Mouse (Mus musculus) frontal cortex, postnatal 14 days (tissue): ENCODE data around the gene Bnipl.

Source experiments
- DNase-seq, 2 experiments: peaks; one replicate each; pipeline ENCODE4 v3.0.0; 2022; ENCODE audit warnings: low spot score in 2 of 2

Gene Bnipl

DNA sequence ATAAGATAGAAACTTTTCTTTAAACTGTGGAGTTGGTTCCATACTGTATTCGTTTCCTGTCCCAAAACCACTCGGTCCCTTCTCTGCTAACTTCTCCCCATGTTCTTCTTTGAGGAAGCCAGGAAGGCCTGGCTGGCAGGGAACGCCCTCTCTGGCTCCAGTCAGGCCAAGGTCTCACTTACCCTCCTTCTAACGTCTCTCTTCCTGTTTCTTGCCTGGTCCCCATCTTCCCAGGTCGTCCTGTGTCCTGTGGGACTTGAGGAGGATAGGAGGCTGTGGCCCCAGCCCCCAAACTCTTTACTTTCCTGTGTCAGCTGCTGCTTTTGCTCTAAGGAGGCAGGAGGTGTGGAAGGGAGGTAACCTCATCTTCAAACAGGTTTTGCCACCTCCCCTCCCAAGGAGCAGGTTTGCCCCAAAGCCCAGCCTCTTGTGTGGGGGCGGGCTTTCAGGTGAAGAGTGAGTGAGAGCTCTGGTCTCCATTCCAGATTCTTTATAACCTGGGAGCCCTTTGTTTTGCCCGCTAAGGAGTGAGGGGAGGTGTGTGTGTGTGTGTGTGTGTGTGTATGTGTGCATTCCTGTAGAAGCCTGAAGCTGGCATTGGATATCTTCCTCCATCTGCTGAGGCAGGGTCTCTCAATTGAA is at the start of gene Bnipl:
TSS of gene Bnipl (minus strand) at position 411 of the 642 bp plus-strand sequence.
- no peak for DNase-seq

DNA sequence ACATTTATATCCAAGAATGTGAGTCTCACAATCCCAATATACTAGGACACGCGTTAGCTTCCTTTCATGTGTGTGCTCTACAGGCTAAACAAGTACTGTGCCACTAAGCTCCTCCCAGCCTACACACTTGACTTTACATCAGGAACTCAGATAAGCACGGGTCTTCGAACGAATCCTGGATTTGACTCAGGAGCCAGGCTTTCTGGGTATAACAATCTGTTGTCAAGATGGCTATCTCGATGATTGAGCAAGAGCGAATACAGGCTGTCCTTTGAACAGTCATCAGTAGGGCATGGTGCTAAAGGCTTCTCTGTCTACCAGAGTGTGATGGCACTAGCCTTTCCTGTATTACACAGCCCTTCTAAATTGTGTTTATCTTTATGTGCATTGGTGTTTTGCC is 47.0 kb upstream of the Bnipl start:
- no peak for DNase-seq

DNA sequence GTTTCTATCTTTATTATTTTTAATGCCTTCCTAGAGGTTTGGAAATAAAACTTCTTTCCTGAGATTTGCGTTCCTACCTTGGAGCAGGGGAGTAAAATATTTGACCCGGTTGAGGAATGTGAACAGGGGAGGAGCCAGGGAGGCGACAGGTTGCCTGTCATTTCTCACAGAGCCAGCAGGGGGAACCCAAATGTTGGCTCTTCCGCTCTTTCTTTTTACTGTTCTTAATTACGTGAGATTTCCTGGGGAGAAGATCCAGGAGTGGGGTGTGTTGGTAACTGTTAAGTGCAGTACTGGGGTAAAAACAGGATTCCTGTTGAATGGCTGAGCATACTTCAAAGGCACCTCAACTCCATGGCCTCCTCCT is 45.1 kb upstream of the Bnipl start:
- no peak for DNase-seq

DNA sequence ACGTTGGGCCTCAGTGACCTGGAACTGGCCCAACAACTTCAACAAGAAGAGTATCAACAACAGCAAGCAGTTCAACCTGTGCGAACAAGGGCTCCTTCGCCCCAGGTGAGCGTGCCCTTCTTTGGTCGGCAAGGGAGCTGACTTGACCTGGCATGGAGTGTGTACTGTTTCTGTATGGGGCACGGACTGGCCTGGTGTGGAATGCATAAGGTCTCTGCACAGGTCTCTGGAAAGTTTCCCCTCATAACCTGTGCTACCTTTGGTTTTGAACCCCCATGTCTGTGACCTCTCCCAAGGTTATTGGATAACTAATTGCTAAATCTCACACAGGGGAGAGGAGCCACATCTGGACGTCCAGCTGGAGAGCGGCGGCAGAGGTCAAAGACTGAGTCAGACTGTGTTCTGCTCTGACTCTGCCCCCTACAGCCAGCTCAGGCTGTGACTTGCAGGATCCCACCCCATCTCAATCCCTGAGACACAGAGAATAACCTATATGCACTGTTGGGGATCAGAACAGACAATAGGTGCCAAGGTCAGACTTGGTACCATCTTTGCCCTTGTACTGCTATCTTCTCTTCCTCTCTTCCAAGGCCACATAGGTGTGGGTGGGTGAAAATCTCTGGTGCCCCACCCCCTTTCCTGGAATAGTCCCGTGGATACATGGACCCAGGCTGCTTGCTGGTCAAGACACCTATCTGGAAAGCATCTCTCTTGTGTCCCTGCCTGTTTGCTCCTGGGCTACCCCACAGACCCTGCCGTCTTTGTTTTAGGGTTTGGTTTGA is 44.5 kb upstream of the Bnipl start:
- DNase-seq, result no peak

DNA sequence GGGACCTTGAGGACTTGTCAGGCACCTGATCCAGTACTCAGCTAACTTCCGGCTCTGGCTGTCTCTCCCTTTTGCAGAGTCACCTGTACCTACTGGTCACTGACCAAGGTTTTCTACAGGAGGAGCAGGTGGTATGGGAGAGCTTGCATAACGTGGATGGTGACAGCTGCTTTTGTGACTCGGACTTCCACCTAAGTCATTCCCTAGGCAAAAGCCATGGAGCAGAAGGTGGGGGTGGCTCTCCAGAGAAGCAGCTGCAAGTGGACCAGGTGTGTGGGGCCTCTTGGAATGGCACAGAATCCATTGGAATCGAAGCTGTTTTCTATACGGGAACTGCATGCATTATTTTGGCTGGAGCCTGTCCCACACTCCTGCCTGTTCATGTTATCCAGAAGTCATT is 43.7 kb upstream of the Bnipl start:
- no peak for DNase-seq

DNA sequence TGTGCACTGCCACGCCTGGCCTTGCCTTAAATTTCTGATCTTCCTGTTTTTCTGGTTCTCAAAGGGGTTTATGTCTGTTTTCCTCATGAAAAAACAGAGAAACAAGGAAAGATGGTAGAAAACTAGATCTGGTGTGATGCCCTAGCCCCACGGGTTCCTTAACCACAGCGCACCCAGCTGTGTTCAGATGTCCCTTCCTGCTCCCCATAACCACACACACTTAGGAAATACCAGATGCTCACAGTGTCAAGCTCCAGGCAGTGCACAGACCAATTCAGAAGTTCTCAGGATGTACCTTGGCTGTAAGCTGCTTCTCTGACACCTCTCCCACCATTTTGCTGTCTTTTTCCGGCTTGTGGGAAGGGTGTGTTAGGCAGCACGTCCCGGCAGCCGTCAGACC is 43.3 kb upstream of the Bnipl start:
- DNase-seq, result no peak

DNA sequence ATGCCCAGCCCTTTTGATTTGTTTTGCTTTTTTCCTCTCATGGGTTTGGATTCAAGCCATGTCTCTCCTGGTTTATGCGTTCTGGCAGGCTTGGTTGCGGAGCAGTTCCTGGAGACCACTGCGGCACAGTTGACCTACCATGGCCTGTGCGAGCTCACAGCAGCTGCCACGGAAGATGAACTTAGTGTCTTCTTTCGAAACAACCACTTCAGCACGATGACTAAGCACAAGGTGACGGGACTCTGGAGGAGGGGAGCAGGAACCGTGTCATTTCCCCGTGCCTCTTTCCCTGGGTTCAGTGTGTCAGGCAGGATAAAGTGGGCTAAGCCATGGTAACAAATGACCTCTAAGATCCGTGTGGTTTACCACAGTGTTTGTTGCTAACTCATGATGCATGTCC is 42.5 kb upstream of the Bnipl start:
- DNase-seq, result no peak

DNA sequence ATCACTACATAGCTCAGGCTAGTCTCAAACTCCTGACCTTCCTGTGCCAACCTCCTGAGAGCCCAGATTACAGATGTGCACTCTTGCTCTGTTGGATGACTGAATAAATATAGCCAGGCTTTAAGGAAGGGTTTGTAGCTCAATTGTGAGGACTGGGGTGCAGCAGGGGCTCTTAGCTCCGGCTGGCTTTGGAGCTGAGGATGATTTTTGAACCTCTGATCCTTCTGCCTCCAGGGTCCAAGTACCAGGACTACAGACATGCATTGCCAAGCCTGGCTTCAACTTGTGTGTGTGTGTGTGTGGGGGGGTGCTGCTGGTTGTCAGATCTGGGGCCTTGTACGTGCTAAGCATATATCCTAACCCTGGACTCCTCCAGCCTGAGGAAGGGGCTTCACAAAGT is 41.9 kb upstream of the Bnipl start:
- DNase-seq, result no peak

DNA sequence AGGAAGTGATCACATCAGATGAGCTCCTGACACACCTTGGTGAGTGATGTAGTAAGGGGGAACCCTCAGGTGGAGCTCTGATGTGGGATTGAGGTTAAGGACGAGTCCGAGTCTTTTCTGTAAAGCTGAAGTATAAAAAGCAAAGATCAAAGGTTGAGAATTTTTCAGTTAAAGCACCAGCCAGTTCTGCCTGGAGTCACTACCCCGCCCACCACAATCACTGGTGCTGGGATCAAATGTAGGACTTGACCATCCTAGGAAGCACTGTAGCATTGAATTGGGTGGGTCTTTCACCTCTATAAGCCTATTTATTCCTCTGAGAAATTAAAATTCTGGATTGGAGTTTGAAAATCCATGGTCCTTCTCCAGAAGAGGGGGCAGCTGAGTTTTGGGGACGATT is 40.0 kb upstream of the Bnipl start:
- no peak for DNase-seq

DNA sequence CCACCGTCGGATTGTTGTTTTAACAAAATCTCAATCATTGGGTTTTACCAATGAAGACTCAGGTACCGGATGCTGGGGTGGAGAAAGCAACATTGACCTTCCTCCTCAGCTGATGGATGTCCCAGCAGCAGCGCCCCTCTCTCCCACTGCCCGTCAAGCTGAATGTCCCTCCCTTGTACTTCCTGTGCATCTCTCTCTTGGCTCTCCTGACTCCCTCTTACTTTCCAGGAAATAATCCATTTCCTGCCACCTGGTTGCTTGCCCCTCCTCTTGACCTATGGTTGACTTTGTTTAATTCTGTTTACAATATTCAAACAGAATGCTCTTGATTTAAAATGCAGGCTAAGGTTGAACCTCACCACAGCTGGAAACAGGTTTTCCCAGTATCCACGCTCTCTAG is 39.2 kb upstream of the Bnipl start:
- no peak for DNase-seq

DNA sequence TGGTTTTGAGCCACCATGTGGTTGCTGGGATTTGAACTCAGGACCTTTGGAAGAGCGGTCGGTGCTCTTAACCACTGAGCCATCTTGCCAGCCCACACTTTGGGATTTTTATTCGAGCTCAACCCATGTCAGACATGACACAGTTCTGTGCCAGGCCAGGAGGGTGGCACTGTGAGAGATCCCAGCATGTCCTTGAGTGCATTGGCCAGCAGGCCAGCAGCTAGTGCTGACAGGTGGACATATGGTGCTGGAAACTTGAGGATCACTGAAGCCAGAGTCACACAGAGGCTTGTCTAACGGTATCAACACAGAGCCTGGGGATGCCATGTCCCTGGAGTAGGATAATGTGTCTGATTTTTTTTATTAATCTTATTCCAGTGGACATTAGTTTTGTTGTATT is 38.4 kb upstream of the Bnipl start:
- no peak for DNase-seq

DNA sequence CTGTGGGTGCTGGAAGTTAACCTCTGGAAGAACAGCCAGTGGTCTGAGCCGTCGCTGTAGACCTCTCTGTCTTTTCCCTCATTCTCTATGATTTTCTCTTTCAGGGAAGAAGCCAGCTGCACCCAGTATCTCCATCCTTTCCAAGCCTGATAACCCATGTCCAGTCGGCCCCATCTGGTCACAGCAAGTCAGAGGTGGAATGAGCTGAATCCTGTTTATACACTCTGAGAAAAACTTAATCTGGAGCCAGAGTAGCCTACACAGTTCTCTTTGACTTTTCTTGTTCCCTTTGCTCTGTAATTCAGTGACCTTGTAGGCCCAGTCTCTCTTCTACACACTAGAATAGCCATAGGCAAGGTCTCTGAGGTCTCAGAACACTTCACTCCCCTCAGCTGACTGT is 36.5 kb upstream of the Bnipl start:
- no peak for DNase-seq

DNA sequence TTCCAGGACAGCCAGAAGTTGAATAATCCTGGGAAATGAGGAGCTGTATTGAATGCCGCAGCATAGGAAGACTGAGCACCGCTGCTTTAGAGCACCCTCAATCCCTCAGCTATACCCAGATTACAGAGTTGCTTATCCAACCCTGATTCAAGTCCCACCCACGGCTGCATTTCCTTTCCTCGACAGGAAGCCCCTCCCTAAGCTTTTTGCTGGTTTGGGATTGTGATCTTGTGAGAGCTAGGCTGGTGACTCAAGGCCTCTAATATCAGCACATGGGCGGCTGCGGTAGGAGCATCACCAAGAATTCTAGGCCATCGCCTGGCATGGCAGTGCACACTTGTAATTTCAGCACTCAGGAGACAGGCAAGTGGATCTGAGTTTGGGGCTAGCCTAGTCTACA is 35.5 kb upstream of the Bnipl start:
- no peak for DNase-seq

DNA sequence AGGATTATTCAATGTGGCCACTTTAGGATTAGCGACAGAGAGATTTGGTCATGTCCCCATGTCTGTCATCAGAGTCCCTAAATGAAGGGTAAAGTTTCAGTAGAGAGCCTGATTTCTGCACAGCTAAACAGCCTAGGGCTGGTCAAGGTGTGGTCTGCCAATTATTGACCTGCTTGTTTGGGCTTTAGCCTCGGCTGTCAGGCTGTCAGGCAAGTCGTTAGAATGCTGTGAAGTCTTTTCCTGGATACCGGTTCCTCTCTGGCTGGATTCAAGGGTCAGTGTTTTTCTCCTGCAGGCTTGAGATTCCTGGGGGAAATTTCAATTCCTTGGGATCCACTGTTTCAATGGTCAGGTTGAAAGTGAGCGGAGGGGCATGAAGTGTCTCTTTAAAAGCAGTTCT is 35.0 kb upstream of the Bnipl start:
- no peak for DNase-seq

DNA sequence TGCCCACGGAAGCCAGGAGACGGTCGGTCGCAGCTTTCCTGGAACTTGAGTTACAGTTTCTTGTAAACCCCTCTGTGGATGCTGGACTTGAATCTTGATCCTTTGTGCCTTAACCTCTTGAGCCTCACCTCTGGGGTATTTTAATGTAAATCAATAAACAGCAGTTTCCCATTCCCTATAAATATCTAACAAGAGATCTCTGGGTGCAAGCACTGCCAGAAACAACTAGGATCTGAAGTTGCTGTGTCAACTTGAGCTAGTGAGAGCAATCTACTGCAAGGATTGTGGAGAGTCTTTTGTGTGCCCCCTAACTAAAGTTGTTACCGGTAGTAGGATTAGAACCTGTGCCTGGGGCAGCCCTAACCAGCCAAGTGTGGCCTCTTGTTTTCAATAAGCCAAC is 34.4 kb upstream of the Bnipl start:
- no peak for DNase-seq

DNA sequence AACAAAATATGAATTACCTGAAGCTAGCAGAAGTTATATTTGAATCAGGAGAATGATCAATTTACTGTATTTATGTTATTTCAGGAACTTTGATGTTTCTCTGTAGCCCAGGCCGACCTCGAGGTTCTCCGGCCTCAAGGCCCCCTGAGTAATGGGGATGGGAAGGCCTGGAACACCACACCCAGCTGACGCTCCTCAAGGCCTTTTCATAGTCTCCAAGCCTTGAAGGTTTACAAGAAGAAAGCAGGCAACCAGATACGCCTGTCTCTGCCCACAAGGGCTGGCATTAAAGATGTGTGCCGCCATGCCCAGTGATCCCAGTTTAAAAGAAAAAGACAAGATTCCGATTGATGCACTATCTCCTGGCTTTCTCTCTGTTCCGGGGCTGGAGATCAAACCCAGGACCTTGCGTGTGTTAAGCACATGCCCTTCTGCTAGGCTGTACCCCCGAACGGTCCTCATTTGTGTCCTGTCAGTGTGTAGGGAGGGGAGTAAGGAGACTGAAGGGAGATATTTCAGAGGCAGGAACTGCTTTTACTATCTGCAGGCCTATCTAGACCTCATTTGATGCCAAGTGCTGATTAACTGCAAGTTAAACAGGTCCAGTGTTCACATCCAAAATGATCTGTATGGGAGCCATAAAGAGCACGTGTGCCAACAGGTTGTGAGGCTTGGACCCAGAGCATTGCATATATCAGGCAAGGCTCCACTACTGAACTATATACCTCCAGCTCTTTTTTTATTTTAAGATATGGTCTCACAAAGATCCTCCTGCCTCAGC is 33.7 kb upstream of the Bnipl start:
- DNase-seq, result no peak

DNA sequence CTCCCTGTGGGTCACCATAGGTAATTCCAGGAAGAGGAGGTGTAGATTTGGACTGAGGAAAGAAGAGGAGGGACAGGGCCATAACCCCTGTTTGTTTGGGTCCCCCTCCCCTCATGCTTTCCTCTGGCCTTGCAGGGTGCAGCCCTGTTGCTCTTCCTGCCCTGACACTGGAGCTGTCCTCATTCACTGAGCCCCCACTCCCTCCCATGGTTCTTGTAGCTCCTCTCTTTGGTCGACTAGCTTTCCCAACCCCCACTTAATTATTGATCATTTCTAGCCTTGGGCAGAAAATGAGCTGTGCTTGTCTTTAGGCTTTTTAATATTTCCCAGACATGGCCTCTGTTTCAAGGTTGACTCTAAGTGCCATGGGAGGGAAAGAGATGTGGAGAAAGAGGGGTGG is 33.1 kb upstream of the Bnipl start:
- DNase-seq, result no peak

DNA sequence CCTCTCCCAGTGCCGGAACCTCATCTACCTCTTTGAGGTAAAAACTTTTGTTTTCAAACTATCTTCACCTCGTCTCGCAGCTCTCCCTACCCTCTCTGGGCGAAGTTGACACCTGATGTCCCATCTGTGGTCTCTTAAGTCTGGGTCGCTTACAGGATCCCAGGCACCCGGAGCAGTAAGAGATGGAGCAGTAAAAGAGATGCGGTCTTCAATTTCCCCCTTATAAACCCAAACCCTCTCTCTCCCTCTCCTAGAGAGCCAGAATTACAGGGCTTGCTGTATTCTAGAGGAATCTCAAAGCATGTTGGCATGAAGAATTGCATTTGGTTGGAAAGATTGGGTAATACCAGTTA is 32.6 kb upstream of the Bnipl start:
- DNase-seq, result no peak

DNA sequence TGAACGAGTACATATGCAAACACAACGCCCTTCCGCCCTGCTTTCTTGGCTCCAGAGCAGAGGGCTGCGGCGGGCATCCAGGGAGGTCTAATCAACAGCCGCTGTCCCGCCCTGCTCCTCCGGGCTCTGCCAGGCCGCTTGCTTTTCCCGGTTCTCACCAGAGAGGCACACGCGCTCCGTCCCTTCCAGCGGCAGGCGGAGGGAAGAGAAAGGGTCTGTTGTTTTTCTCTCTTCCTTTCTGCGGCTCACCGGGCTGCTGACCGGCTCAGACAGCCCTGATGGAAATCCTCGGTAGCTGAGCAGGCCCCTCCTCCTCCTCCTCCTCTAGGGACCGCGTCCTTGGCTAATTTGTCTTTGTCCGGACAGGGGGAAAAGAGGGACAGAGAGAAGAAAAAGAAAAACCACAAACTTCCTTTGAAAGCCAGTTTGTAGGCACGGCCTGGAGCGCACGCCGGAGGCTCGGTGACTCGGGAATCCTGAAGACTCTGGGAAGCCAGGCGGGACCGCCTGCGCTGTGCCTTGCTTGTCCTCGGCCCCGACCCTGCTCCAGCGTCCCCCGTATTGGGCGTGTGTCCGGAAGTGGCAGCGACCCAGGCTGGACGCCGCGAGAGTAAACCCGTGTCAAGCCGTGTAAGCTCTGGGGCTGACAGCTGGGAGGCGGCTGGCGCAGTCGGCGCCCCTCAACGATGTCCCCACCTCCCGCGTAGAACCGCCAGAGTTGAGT is 32.0 kb upstream of the Bnipl start:
- peak; percentile 56 to 63 for DNase-seq

DNA sequence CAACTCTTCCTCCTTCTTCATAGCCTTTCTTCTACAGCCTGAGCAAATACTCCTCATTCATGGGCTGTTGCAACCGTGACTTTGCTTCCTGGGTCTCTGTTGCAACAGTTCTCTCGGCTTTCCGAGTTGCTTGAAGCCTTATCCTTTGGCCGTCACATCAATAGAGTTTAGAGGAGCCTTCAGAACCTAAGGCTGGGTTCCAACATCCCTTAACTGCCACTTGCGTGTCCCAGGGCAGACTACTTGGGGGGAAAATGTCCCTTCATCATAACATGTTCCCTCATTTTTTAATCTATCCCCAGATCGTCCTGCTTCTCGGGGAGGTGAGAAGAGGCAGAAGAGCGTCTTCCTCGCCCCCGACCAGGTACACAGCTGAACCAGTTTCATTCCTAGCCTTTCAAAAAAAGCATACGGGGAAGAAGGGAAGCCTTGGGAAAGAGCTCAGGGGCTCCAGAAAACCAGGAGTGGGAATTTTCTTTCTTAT is 31.4 kb upstream of the Bnipl start:
- DNase-seq, result no peak

DNA sequence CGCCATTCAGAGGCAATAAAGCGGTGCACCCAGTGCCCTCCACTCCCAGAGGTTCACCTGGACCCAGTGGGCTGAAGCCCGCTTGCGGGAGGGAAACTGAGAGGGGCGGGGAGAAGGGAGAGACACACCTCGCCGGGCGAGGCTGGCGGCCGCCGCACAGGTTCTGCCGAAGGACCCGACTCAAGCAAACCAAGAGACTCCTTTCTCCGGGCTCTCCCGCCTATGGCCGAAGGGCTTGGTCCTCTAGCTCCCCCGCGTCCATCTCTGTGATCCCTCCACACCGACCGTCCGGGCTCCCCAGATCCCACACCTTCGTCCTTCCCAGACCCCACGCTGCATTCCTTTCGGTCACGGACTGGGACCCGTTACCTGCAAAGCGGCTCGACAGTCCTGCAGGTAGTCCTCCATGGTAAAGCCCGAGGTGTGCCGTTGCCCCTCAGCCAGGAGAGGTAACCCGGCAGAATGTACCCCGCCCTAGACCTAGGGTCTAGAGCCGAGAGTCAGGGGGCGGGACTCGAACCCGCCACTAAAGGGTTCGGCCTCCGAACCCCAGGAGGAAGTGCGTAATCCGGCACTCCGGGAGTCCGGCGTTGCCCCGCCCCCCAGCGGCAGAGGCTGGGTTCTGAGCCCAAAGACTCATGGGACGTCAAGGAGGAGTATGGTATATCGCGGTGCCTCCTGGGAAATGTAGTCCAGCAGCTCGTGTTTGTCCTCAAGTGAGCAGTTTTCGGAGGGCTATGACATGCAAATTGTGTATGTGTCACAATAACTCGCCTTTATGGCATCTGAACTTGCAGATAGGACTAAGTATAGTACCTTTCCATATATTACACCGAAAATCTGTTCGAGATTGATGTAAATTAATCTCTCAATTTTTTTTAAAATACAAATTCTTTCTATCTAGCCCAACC is 30.5 kb upstream of the Bnipl start, which contains the start of the genes Mindy1 and Prune1:
TSS of gene Mindy1 (plus strand) at position 130 of the 911 bp plus-strand sequence.
TSS of gene Prune1 (minus strand) at position 861 of the 911 bp plus-strand sequence.
- peak; percentile 96 to 98 for DNase-seq
